28 mouse cellular contexts compared by ENCODE assay signal in genomic region chr11:71591014-71591413, GRCm38 (mm10).
"Had no signal": no experiment of that assay in that cellular context is flagged by ENCODE, and none has a peak within 500 bp of the region (broad histone marks: within the 10 kb centered on the region; RNA-seq: fewer than 3 reads in every experiment).

No protein-coding gene starts in this region.

- H3K4me1 ChIP-seq: embryonic facial prominence, embryonic 10.5 days; embryonic facial prominence, embryonic 12.5 days; embryonic facial prominence, embryonic 13.5 days; embryonic facial prominence, embryonic 15.5 days; forebrain, embryonic 13.5 days; forebrain, embryonic 15.5 days; heart, embryonic 10.5 days had no signal

- H3K9ac ChIP-seq: embryonic facial prominence, embryonic 12.5 days; embryonic facial prominence, embryonic 13.5 days; embryonic facial prominence, embryonic 15.5 days; forebrain, embryonic 12.5 days; forebrain, embryonic 13.5 days; forebrain, embryonic 15.5 days; forebrain, postnatal 0 days had no signal

- H3K9me3 ChIP-seq: embryonic facial prominence, embryonic 10.5 days; embryonic facial prominence, embryonic 12.5 days; embryonic facial prominence, embryonic 13.5 days; embryonic facial prominence, embryonic 15.5 days; forebrain, embryonic 10.5 days; forebrain, embryonic 12.5 days; forebrain, embryonic 13.5 days; forebrain, embryonic 15.5 days; heart, embryonic 10.5 days had no signal

- H3K36me3 ChIP-seq: embryonic facial prominence, embryonic 10.5 days; embryonic facial prominence, embryonic 12.5 days; embryonic facial prominence, embryonic 13.5 days; embryonic facial prominence, embryonic 15.5 days; forebrain, embryonic 10.5 days; forebrain, embryonic 12.5 days; forebrain, embryonic 15.5 days; heart, embryonic 10.5 days had no signal

- ATAC-seq: forebrain, embryonic 13.5 days; forebrain, embryonic 14.5 days; forebrain, embryonic 15.5 days; forebrain, embryonic 16.5 days; forebrain, postnatal 0 days had no signal

- H3K4me3 ChIP-seq: embryonic facial prominence, embryonic 10.5 days; embryonic facial prominence, embryonic 12.5 days; embryonic facial prominence, embryonic 13.5 days; embryonic facial prominence, embryonic 15.5 days; erythroblast, embryonic 14.5 days; forebrain, embryonic 10.5 days; forebrain, embryonic 12.5 days; forebrain, embryonic 13.5 days; forebrain, embryonic 15.5 days; gastrocnemius, adult 2 months; heart, adult 2 months; heart, embryonic 10.5 days had no signal

- H3K27me3 ChIP-seq: embryonic facial prominence, embryonic 12.5 days; embryonic facial prominence, embryonic 13.5 days; embryonic facial prominence, embryonic 15.5 days; forebrain, embryonic 12.5 days; forebrain, embryonic 13.5 days; forebrain, embryonic 15.5 days had no signal

- H3K4me2 ChIP-seq: embryonic facial prominence, embryonic 12.5 days; embryonic facial prominence, embryonic 13.5 days; embryonic facial prominence, embryonic 15.5 days; forebrain, embryonic 12.5 days; forebrain, embryonic 13.5 days; forebrain, embryonic 15.5 days had no signal

- H3K27ac ChIP-seq: embryonic facial prominence, embryonic 10.5 days; embryonic facial prominence, embryonic 12.5 days; embryonic facial prominence, embryonic 13.5 days; embryonic facial prominence, embryonic 15.5 days; forebrain, embryonic 10.5 days; forebrain, embryonic 12.5 days; forebrain, embryonic 13.5 days; forebrain, embryonic 15.5 days; gastrocnemius, adult 2 months; heart, adult 2 months; heart, embryonic 10.5 days had no signal

- DNase-seq: cerebellum, adult 8-10 months; cerebellum, adult 9-10 months; cerebellum, adult 9-11 months; cerebellum, postnatal 10 days; cerebellum, postnatal 14 days; cerebellum, postnatal 25 days; cerebellum, postnatal 36 days; embryo, embryonic 11 days; forebrain, postnatal 0 days; gastrocnemius, adult 2 months; gastrocnemius, postnatal 10 days; gastrocnemius, postnatal 14 days; gastrocnemius, postnatal 25 days; gastrocnemius, postnatal 36 days; heart, adult 18-20 months; heart, adult 2 months had no signal
